Mouse (Mus musculus) MEL (cell line): ENCODE data around the gene Prpf19.

ENCODE experiments used
- CTCF ChIP-seq, 3 experiments: IDR thresholded peaks in 2 of 3; conservative IDR thresholded peaks in 1 of 3; 2 replicates each; pipeline ENCODE4 v1.5.1; 2011 to 2012; ENCODE audit warnings: low read length in 3 of 3, low read depth in 2 of 3, mild to moderate bottlenecking in 2 of 3, improper control_type of control experiment in 1 of 3, inconsistent platforms in 1 of 3, mixed read lengths in 1 of 3, moderate library complexity in 1 of 3; ENCODE audit not compliant: control insufficient read depth in 1 of 3, insufficient read depth in 1 of 3, poor library complexity in 1 of 3, severe bottlenecking in 1 of 3
- ELF1 ChIP-seq: IDR thresholded peaks from 2 replicates; pipeline ENCODE4 v1.6.1; 2014; ENCODE audit warnings: low read depth, mild to moderate bottlenecking, inconsistent platforms, low read length, improper control_type of control experiment, moderate library complexity
- EP300 ChIP-seq, 2 experiments: IDR thresholded peaks; 2 replicates each; pipeline ENCODE4 v1.6.1; 2011; ENCODE audit warnings: improper control_type of control experiment in 2 of 2, low read length in 2 of 2, low read depth in 1 of 2, mild to moderate bottlenecking in 1 of 2
- GATA1 ChIP-seq: IDR thresholded peaks from 2 replicates; pipeline ENCODE4 v1.6.1; 2011; ENCODE audit warnings: low read depth, low read length, improper control_type of control experiment
- MAFK ChIP-seq: IDR thresholded peaks from 2 replicates; pipeline ENCODE4 v1.6.1; 2011; ENCODE audit warnings: low read depth, mild to moderate bottlenecking, low read length, improper control_type of control experiment, borderline replicate concordance
- MYC ChIP-seq: IDR thresholded peaks from 2 replicates; pipeline ENCODE4 v1.6.1; 2011; ENCODE audit warnings: low read depth, mild to moderate bottlenecking, low read length, improper control_type of control experiment, moderate library complexity
- POLR2A ChIP-seq, 2 experiments: IDR thresholded peaks; 2 replicates each; pipeline ENCODE4 v1.6.1; 2011 to 2012; ENCODE audit warnings: low read length in 2 of 2, mild to moderate bottlenecking in 2 of 2, control low read depth in 1 of 2, improper control_type of control experiment in 1 of 2, low read depth in 1 of 2, moderate library complexity in 1 of 2; ENCODE audit not compliant: control insufficient read depth in 1 of 2, insufficient read depth in 1 of 2, poor library complexity in 1 of 2
- SIN3A ChIP-seq: IDR thresholded peaks from 2 replicates; pipeline ENCODE4 v1.6.1; 2012; ENCODE audit warnings: low read length, improper control_type of control experiment, inconsistent platforms
- TBP ChIP-seq: IDR thresholded peaks from 2 replicates; pipeline ENCODE4 v1.8.0; 2011; ENCODE audit warnings: low read depth, low read length, improper control_type of control experiment
- TCF12 ChIP-seq: IDR thresholded peaks from 2 replicates; pipeline ENCODE4 v1.6.1; 2014; ENCODE audit warnings: low read depth, mild to moderate bottlenecking, inconsistent platforms, low read length, improper control_type of control experiment, moderate library complexity
- ZC3H11A ChIP-seq: IDR thresholded peaks from 2 replicates; pipeline ENCODE4 v1.6.1; 2012; ENCODE audit warnings: low read depth, mild to moderate bottlenecking, inconsistent platforms, low read length, improper control_type of control experiment
- ZKSCAN1 ChIP-seq: IDR thresholded peaks from 2 replicates; pipeline ENCODE4 v1.6.1; 2012; ENCODE audit warnings: low read depth, mild to moderate bottlenecking, inconsistent platforms, low read length, improper control_type of control experiment, moderate library complexity
- ZNF384 ChIP-seq: IDR thresholded peaks from 2 replicates; pipeline ENCODE4 v1.6.1; 2012; ENCODE audit warnings: low read depth, mild to moderate bottlenecking, inconsistent platforms, low read length, improper control_type of control experiment

- TF ChIP-seq MYC (no peak), MAFK (no peak), GATA1 (no peak), ZNF384 (no peak), POLR2A (IDR thresholded peaks at IDR 0.05; ENCODE audit: control insufficient read depth in 1 of 2, insufficient read depth in 1 of 2, low read depth in 1 of 2, low read length in 2 of 2, poor library complexity in 1 of 2) (no peak), CTCF (IDR thresholded peaks at IDR 0.05 in 2 of 3, conservative IDR thresholded peaks at IDR 0.05 in 1 of 3; ENCODE audit: control insufficient read depth in 1 of 3, insufficient read depth in 1 of 3, low read depth in 2 of 3, low read length in 3 of 3, poor library complexity in 1 of 3, severe bottlenecking in 1 of 3) (peak in 2 of 3 experiments; percentile 14 to 30; a peak in 2 of 6 replicates), TBP (no peak), EP300 (IDR thresholded peaks at IDR 0.05; ENCODE audit: low read depth in 1 of 2, low read length in 2 of 2) (no peak), TCF12 (no peak), ELF1 (no peak), SIN3A (no peak), ZC3H11A (no peak), ZKSCAN1 (no peak)
Measured at GRCm38 (mm10) chr19:10880085-10880974, 14.7 kb upstream of the Prpf19 start.
